Mouse (Mus musculus) limb, embryonic 14.5 days (tissue): ENCODE measurements at regions not wholly inside any gene's neighbourhood (a gene's known extent, or its start where the extent isn't known, plus 50 kb on each side); places are given as distances from the start of the nearest gene placed in this dataset.
A peak's percentile ranks its signal among the peaks of the same experiment; 100 is the strongest.
"Not testable (repeated sequence)": the region's sequence is repeated elsewhere in the genome, so short reads cannot be mapped to it uniquely, and the experiment has no call there.

Experiments
- ATAC-seq: fragments of 200-750 bp; cut with Nextera tagmentation; 2 replicates; pipeline ENCODE4 v1.8.0; 2017; ENCODE audit warnings: low read depth, moderate number of reproducible peaks, moderate TSS enrichment; ENCODE audit not compliant: low FRiP score
- DNase-seq: peaks from one replicate; pipeline ENCODE4 v3.0.0-alpha.2; 2015; ENCODE audit warnings: low spot score
- H3K27ac ChIP-seq: fragments of 300-500 bp; sonication (generic); replicated peaks from 2 replicates; pipeline ENCODE4 v1.5.1; 2014; ENCODE audit warnings: low read depth, mild to moderate bottlenecking, low read length, moderate library complexity, mixed read lengths
- H3K27me3 ChIP-seq: fragments of 300-500 bp; sonication (generic); 2 replicates; pipeline ENCODE4 v1.6.1; 2014; ENCODE audit warnings: low read length, mixed read lengths; ENCODE audit not compliant: control insufficient read depth, insufficient read depth
- H3K36me3 ChIP-seq: fragments of 300-500 bp; sonication (generic); 2 replicates; pipeline ENCODE4 v1.6.1; 2014; ENCODE audit warnings: mild to moderate bottlenecking, low read length, moderate library complexity, mixed read lengths; ENCODE audit not compliant: control insufficient read depth, insufficient read depth
- H3K4me1 ChIP-seq: fragments of 300-500 bp; sonication (generic); 2 replicates; pipeline ENCODE4 v1.6.1; 2014; ENCODE audit warnings: antibody characterized with exemption, low read length, mixed read lengths; ENCODE audit not compliant: control insufficient read depth, insufficient read depth
- H3K4me2 ChIP-seq: fragments of 300-500 bp; sonication (generic); replicated peaks from 2 replicates; pipeline ENCODE4 v1.6.1; 2014; ENCODE audit warnings: low read depth, mild to moderate bottlenecking, low read length, moderate library complexity; ENCODE audit not compliant: severe bottlenecking
- H3K4me3 ChIP-seq: fragments of 300-500 bp; sonication (generic); replicated peaks from 2 replicates; pipeline ENCODE4 v1.5.1; 2014; ENCODE audit warnings: low read length
- H3K9ac ChIP-seq: fragments of 300-500 bp; sonication (generic); 2 replicates; pipeline ENCODE4 v1.6.1; 2014; ENCODE audit warnings: mild to moderate bottlenecking, low read depth, low read length, moderate library complexity; ENCODE audit not compliant: severe bottlenecking
- H3K9me3 ChIP-seq: fragments of 300-500 bp; sonication (generic); 2 replicates; pipeline ENCODE4 v1.6.1; 2016; ENCODE audit warnings: low read length; ENCODE audit not compliant: control insufficient read depth
- POLR2A ChIP-seq: fragments of 200-500 bp; IDR thresholded peaks from 2 replicates; pipeline ENCODE4 v1.8.0; 2012; ENCODE audit warnings: inconsistent platforms, mild to moderate bottlenecking, moderate library complexity, borderline replicate concordance; ENCODE audit not compliant: insufficient read depth, insufficient read length; ENCODE audit errors: extremely low read depth
- WGBS: fragments of 180-500 bp; shearing (Covaris S2); extraction: QIAGEN DNeasy Blood & Tissue Kit; methylation state at CpG from one replicate; pipeline ENCODE4 v1.1.7; 2014; 5-methylcytosine and 5-hydroxymethylcytosine counted together

DNA sequence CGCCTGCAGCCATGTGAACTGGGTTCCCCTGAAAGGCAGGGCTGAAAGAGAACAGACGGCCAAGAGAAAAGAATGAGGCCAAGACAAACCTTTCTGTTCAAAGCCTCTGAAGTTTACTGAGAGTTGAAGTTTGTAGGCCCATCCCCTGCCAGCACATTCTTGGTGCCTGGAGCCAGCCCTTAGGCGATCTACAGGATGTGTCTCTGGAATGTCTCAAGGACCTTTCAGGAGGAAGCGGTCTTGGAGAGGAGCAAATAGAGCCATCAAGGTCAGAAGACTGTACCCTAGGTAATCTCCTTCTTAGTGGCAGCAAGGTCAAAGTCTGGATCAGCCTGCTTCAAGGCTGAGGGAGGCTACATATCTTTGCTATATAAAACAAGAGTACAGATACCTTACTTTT is 350.3 kb downstream of the Gm8797 start:
- no peaks in the 10 kb centered on the region for H3K36me3 ChIP-seq
- WGBS = 78% methylated on average over 4 of the region's 4 CpGs

DNA sequence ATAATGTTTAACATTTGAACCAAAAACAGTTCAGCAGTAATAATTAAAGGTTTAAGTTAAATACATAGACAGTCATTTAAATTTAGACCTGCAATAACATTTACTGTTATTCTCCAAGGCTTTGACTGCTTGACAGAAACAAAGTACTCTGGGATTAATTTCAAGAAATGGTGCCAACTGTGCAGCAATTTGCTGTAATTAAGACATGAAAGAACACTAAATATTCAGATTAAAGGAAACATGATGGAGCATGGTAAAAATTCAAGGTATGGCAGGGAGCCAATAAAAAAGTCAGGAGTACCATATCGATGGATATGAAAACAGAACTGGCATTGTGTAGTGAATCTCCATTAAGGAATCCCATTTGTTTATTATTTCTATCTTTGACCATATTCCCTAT is 352.3 kb downstream of the Gm8797 start:
- no peak for ATAC-seq

More for the DNA sequence above, 350.3 kb downstream of the Gm8797 start:
- no peak overlapping the region for H3K4me3 ChIP-seq
- H3K9me3 ChIP-seq = no peaks in the 10 kb centered on the region
- TF ChIP-seq POLR2A = no peak
- DNase-seq (no peak), ATAC-seq (no peak)
- peaks cover 2% of the 10 kb centered on the region; the same call in 1 of the 2 replicates for H3K4me1 ChIP-seq
- no peak overlapping the region for H3K4me2 ChIP-seq
- H3K27ac ChIP-seq = no peak overlapping the region
- H3K9ac ChIP-seq = no peak overlapping the region
- no peaks in the 10 kb centered on the region for H3K27me3 ChIP-seq

DNA sequence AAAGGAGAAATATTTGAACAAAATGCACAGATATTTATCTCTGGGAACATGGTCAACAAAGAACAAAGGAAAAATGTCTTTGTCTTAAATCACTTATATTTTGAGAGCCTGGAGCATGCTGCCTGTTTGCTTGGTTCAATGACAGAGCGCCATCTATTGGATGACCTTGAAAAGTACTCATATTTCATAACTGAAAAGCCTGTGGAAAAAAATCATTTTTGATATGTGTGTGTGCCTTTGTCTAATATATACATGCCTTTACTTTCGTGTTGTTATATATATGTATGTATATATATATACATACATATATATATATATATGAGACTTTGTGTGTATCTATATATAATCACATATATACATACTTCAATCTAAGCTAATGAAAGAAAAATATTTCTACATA is 356.1 kb downstream of the Gm8797 start:
- 8% methylated on average over 2 of the region's 2 CpGs for WGBS
- H3K4me3 ChIP-seq = no peak overlapping the region
- H3K4me1 ChIP-seq = peaks cover 2% of the 10 kb centered on the region; the same call in 1 of the 2 replicates
- H3K27me3 ChIP-seq = no peaks in the 10 kb centered on the region
- no peak for TF ChIP-seq POLR2A
- no peak overlapping the region for H3K4me2 ChIP-seq
- H3K9ac ChIP-seq = no peak overlapping the region
- H3K9me3 ChIP-seq = no peaks in the 10 kb centered on the region
- peak; percentile 56; the same call in 1 of the 2 replicates for ATAC-seq
- H3K36me3 ChIP-seq = no peaks in the 10 kb centered on the region
- DNase-seq = peak; percentile 90
- no peak overlapping the region for H3K27ac ChIP-seq

More for the DNA sequence above, 352.3 kb downstream of the Gm8797 start:
- H3K4me1 ChIP-seq = peaks cover 2% of the 10 kb centered on the region; the same call in 1 of the 2 replicates
- H3K4me3 ChIP-seq = no peak overlapping the region
- H3K9ac ChIP-seq = no peak overlapping the region
- 51% methylated on average over 1 of the region's 1 CpGs for WGBS
- no peaks in the 10 kb centered on the region for H3K9me3 ChIP-seq
- no peak overlapping the region for H3K27ac ChIP-seq
- no peak for TF ChIP-seq POLR2A
- no peak overlapping the region for H3K4me2 ChIP-seq
- no peaks in the 10 kb centered on the region for H3K36me3 ChIP-seq
- H3K27me3 ChIP-seq = no peaks in the 10 kb centered on the region
- DNase-seq = no peak

DNA sequence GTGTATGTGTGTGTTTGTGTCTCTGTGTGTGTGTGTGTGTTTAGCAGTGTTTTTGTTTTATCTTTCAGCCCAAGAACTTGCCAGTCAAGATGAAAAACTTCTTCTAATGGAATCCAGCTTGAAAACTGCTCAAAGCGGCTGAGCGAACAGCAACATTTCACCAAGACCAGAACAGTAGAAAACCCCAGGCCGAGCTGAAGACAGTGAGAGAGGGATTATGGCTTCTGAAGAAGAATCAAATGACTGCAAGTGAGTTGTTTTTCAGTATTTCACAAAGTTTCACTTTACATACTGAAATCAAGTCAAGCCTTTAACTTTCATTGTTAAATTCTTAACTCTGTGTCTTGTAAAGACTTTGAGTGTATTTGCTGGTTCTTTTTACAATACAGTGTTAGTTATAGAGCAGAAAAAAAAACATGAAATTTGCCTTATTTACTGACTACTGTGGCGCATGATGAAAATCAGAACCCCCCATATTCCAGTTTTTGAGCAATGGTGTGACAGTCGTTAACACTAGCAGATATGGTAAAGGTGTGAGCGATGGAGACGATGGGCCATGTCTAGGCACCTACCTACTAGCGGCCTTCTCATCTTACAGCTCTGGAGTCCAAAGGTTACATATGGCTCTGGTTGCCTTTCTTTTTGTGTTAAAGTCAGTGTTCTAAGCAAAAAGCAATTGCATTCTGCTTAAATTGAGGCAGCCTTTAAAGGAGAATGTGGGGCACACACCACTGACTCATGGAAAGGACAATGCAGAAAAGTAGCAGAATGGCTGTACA is 357.0 kb downstream of the Gm8797 start:
- ATAC-seq (peak; percentile 42; the same call in 1 of the 2 replicates), DNase-seq (peak; percentile 55)
- Histone ChIP-seq H3K4me2 (peak overlapping the region; percentile 24), H3K4me3 (peak overlapping the region; percentile 20), H3K9me3 (no peaks in the 10 kb centered on the region), H3K27ac (peak overlapping the region; percentile 87), H3K36me3 (no peaks in the 10 kb centered on the region), H3K9ac (peak overlapping the region; percentile 40; the same call in 1 of the 2 replicates), H3K4me1 (peaks cover 2% of the 10 kb centered on the region; the same call in 1 of the 2 replicates), H3K27me3 (no peaks in the 10 kb centered on the region)
- no peak for TF ChIP-seq POLR2A
- WGBS = 34% methylated on average over 8 of the region's 8 CpGs

DNA sequence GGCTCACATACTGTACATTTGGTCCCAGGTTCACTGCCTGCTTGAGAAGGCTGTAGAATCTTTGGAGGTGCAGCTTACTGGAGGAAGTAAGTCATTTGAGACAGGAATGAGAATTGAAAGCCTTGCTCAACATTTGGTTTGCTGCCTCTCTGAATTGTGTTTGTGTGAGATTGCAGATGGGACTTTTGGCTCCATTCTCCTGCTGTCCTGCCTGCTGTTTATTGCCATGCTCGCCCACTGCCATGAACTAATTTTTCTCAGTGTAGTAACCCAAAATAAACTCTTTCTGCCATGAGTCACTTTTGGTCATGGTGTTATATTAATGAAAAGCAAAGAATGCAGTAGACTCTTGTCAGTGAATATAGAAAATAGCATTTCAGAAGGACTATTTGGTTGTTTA is 368.1 kb downstream of the Gm8797 start:
- no peaks in the 10 kb centered on the region for H3K36me3 ChIP-seq
- H3K4me3 ChIP-seq = no peak overlapping the region
- TF ChIP-seq POLR2A = no peak
- H3K4me1 ChIP-seq = no peaks in the 10 kb centered on the region
- H3K27ac ChIP-seq = no peak overlapping the region
- H3K27me3 ChIP-seq = no peaks in the 10 kb centered on the region
- H3K9me3 ChIP-seq = no peaks in the 10 kb centered on the region
- no peak overlapping the region for H3K4me2 ChIP-seq
- WGBS = 64% methylated on average over 1 of the region's 1 CpGs
- no peak overlapping the region for H3K9ac ChIP-seq
- DNase-seq (no peak), ATAC-seq (no peak)

DNA sequence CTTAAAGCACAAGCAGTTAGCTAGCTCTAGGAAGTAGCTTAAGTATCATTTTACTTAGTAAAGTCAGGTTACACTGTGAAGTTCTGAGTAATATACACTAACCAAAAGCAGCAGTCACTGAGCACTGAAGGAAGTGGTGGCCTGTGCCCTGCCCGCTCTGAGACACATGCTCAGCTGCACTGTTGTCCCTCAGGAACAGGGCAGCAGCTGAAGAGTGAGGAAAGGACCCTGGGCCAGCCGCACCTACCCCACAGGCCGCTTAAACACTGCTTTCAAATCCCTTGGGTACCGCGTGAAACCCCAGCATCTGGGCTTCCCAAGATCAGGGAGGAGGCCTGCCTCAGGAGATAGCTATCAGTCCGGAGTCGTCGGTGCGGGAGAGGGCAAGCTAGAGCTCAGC is 385.1 kb downstream of the Gm8797 start:
- not testable (repeated sequence) for H3K4me2 ChIP-seq, H3K4me1 ChIP-seq, H3K4me3 ChIP-seq, H3K9ac ChIP-seq, H3K9me3 ChIP-seq, H3K36me3 ChIP-seq, DNase-seq, H3K27ac ChIP-seq, H3K27me3 ChIP-seq
- 77% methylated on average over 9 of the region's 9 CpGs for WGBS
- ATAC-seq = 0 out of 2 replicates have a peak, but pooled peaks have one; percentile 15
